Mouse (Mus musculus) c-Kit-positive CD71-positive TER-119-negative erythroid progenitor cells, embryonic 14.5 days (primary cell): ENCODE measurements around the gene Akap13.

ENCODE experiments used
- DNase-seq: peaks from one replicate; pipeline ENCODE4 v3.0.0-alpha.2; 2013; ENCODE audit warnings: low read depth

The Akap13 gene

DNA sequence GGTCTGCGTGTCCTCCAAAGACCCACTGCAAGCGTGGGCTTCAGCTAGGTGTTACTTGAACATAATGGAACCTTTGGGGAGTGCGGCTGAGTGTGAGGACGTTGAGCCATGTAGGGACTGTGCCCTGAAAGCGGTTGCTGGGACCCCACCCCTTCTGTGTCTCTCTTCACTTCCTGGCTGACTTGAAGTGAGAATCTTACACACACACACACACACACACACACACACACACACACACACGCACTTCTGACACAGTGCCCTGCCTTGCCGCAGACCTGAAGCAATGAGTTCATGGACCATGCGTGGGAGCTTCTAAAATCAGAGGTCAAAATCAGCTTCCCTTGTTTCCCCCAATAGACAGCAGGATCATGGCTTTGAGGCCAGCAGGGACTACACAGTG, 339.8 kb downstream of the Akap13 start:
- DNase-seq, result no peak

DNA sequence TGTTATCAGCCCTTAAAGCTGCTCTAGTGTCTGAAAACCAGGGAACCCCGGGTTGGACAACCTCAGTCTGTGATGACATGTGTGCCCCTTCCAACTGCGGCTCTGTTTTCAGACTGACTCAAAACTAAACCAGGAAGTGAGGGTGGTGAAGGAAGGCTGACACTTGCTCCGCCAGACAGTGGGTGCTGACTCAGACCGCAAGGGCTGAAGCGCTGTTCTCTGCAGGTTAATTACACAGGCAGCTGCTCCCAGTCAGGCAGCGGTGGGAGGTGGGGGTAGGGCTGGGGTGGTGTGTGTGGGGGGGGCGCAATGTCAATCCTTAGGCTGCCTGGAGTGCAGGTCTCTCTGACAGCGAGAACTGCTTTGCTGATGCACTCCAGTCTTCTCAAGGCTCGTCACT, 341.1 kb downstream of the Akap13 start:
- no peak for DNase-seq

DNA sequence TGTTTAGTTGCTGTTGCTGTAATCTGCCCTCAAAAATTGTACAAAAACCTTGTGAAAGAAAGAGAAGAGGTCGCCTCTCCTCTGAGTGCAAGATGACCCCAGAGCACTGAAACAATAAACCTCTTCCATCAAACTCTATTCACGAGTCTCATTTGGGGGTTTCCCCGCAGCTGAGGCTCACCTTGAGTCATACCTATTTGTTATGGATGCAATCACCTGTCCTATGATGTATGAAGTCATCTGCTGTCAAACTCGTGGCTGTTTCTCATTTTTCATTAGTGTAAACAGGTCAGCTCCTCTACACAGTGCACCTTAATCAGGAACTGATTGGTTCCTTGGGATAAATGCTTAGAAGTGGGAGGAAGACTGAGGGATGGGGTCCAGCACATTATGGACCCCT, 345.2 kb downstream of the Akap13 start:
- DNase-seq, result no peak

DNA sequence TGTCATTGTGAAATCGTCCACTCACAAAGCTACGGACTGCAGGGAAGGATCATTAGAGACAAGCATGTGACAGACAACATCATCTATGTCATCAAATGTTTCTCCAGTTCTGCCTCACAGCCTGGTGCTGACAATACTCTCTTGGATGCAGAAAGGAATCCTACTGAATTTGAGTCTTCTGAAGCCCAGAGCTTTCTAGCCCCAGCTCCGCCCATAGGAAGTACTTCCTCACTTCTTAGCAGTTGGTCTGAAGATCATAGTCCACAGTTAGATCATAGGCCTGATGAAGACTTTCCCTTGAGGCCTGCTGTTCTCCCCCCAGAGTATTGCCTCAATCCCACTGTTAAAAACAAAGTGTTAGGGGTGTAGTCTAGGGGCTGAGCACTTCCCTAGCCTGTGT, 345.7 kb downstream of the Akap13 start:
- DNase-seq, result no peak

DNA sequence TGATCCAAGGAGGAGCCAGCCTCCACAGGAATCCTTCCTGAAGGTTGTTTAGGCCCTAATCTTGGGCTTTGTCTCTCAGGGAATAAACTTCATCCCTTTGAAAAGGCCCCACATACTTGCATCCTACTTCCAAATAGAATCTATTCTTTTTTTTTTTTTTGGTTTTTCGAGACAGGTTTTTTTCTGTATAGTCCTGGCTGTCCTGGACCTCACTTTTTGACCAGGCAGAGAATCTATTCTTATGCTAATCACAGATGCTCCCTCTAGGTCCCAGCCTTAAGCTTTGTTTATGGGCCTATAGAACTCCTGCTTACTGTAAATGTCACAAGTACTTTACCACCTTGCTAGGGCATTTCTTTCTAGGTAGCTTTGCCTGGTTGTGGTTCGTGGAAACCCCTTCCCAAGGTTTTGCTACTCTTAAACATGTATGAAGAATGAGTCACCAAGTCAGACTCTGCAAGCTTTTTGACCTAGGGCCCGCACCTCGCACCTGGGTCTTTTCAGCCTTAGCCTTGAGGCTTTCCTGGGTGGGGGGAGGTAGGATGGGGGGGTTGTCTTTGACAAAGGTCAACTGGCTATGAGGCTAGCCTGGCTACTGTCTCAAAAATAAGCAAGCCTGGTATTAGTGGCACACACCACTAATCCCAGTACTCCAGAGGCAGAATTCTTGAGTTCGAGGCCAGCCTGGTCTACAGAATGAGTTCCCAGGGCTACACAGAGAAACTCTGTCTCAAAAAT, 346.5 kb downstream of the Akap13 start:
- DNase-seq, result no peak

DNA sequence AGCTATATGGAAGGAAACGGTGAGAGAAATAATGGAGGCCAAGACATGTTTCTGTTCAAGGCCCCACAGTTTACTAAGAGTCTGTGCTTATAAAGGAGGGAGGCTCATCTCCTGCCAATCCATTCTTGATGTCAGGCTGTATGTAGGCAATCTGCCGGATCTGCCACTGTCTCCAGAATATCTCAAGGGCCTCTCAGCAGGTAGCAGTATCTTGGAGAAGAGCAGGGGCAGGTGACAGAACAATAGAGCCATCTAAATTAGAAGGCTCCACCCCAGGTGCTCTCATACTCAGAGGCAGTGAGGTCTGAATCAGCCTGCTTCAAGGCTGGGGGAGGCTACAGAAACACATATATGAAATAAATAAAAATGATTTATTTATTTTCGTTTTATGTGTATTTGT, 347.6 kb downstream of the Akap13 start:
- DNase-seq, result no peak
